Mouse (Mus musculus) ES-E14 (cell line): ENCODE measurements around the gene Gnb3.

Source experiments
- CHD2 ChIP-seq: IDR thresholded peaks from 2 replicates; pipeline ENCODE4 v1.6.1; 2014; ENCODE audit warnings: mild to moderate bottlenecking, low read depth, low read length, inconsistent platforms
- ZNF384 ChIP-seq: IDR thresholded peaks from 2 replicates; pipeline ENCODE4 v1.6.1; 2012; ENCODE audit warnings: low read depth, low read length, inconsistent platforms

DNA sequence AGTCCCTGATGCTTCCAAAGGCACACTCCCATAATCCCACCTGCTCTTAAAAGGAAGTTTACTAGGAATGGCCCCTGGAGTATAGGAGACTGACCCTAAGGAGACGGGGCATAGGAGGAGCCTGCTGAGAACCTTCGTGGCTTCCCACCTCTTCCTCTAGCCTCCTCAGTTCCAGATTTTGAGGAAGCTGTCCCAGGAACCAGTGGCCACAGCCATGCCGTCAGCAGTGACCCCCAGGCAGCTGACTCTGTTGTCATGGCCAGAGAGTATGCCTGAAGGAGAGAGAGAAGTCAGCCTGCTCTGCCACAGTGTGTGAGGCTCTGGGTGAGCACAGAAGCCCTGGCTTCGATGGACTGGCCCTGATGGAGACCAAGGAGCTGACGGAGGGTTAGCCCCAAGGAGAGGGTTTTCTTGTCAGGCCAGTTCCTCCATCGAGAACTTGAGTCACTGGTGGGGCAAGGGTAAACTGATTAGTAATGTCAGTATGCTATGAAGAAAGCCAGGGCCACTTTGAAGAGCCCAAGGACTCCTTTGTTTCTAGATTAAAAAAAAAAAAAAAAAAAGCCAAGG is 5.5 kb downstream of the Gnb3 start:
- TF ChIP-seq CHD2 (no peak), ZNF384 (no peak)
